Mouse (Mus musculus) hindbrain, embryonic 10.5 days (tissue): Measurements from ENCODE around the gene Kat8. TPM values are rescaled to one million over a fixed set of nuclear protein-coding genes. Genes with fewer than 3 reads are reported as not detected.

Experiments
- polyA plus RNA-seq: library from polyadenylated mRNA; unstranded; fragments of >200 nt; fragmentation: Nextera tagmentation; extraction: Ambion mirVana; gene quantifications from 2 replicates; pipeline ENCODE4 v1.2.1, GENCODE M21; 2016

Gene Kat8
- polyA plus RNA-seq, 1 experiment from 2014 or later, result 50.4 TPM

Other genes starting within 250 kb of the Kat8 start
- 55.9 and 56.6 TPM in 2 replicates for gene Bcl7c, start 203.6 kb upstream of the Kat8 start, polyA plus RNA-seq
- gene Ctf1, start 199.8 kb upstream of the Kat8 start, polyA plus RNA-seq, result 5.1 and 5.8 TPM in 2 replicates
- gene Ctf2, start 180.3 kb upstream of the Kat8 start, polyA plus RNA-seq, result 0.26 and 0.37 TPM in 2 replicates
- 8.6 and 8.9 TPM in 2 replicates for gene Fbxl19, start 168.0 kb upstream of the Kat8 start, polyA plus RNA-seq
- 10.3 and 11.9 TPM in 2 replicates for gene Orai3, start 142.7 kb upstream of the Kat8 start, polyA plus RNA-seq
- gene Setd1a, start 135.8 kb upstream of the Kat8 start, polyA plus RNA-seq, result 16.5 and 18.7 TPM in 2 replicates
- not detected in 2 replicates for gene Gm49388, start 126.9 kb upstream of the Kat8 start, polyA plus RNA-seq
- gene Hsd3b7, start 111.9 kb upstream of the Kat8 start, polyA plus RNA-seq, result 7.4 and 7.8 TPM in 2 replicates
- gene Stx4a, start 88.2 kb upstream of the Kat8 start, polyA plus RNA-seq, result 15.2 and 21.6 TPM in 2 replicates
- 5.0 and 8.5 TPM in 2 replicates for gene Stx1b, start 88.0 kb upstream of the Kat8 start, polyA plus RNA-seq
- gene Zfp646, start 36.3 kb upstream of the Kat8 start, polyA plus RNA-seq, result 19.0 and 19.2 TPM in 2 replicates
- 41.4 and 42.3 TPM in 2 replicates for gene Zfp668, start 35.7 kb upstream of the Kat8 start, polyA plus RNA-seq
- 0.51 and 1.1 TPM in 2 replicates for gene Prss53, start 21.5 kb upstream of the Kat8 start, polyA plus RNA-seq
- not detected in 2 replicates for gene Gm21974, start 17.1 kb upstream of the Kat8 start, polyA plus RNA-seq
- 49.7 and 54.7 TPM in 2 replicates for gene Vkorc1, start 16.9 kb upstream of the Kat8 start, polyA plus RNA-seq
- gene Bckdk, start 8.4 kb upstream of the Kat8 start, polyA plus RNA-seq, result 115 and 123 TPM in 2 replicates
- gene Prss8, start 17.6 kb downstream of the Kat8 start, polyA plus RNA-seq, result 5.3 and 9.7 TPM in 2 replicates
- gene Prss36, start 34.2 kb downstream of the Kat8 start, polyA plus RNA-seq, result 10.4 and 11.6 TPM in 2 replicates
- 328 and 333 TPM in 2 replicates for gene Fus, start 54.9 kb downstream of the Kat8 start, polyA plus RNA-seq
- gene Pycard, start 81.4 kb downstream of the Kat8 start, polyA plus RNA-seq, result 9.5 and 12.4 TPM in 2 replicates
- gene Trim72, start 91.4 kb downstream of the Kat8 start, polyA plus RNA-seq, result not detected in 2 replicates
- gene Itgam, start 150.1 kb downstream of the Kat8 start, polyA plus RNA-seq, result 0.58 and 0.73 TPM in 2 replicates
- gene Gm49368, start 150.2 kb downstream of the Kat8 start, polyA plus RNA-seq, result 0.04 TPM in 1 of 2 replicates, not detected in the other
- not detected in 2 replicates for gene Itgax, start 217.0 kb downstream of the Kat8 start, polyA plus RNA-seq
- gene Itgad, start 241.9 kb downstream of the Kat8 start, polyA plus RNA-seq, result not detected in 2 replicates